Mouse (Mus musculus): ENCODE results near the gene P2rx1. TPM values are rescaled to one million over a fixed set of nuclear protein-coding genes. Genes with fewer than 3 reads are reported as not detected.

The P2rx1 gene
- total and polyA plus RNA-seq, 2 experiments from 2014 or later: 0.16 to 0.55 TPM

GRCm38 (mm10) chr11:73044229-73044755, 45.4 kb downstream of the P2rx1 start:
- Histone ChIP-seq H3K36me3 (ENCODE audit: insufficient read depth, low read length) (peaks cover 16% of the 10 kb centered on the region), H3K9me3 (ENCODE audit: low read length) (no peaks in the 10 kb centered on the region), H3K4me3 (ENCODE audit: low read depth, low read length) (no peak overlapping the region), H3K27me3 (ENCODE audit: insufficient read depth, low read length) (no peaks in the 10 kb centered on the region), H3K4me2 (ENCODE audit: low read depth, low read length, poor library complexity, severe bottlenecking) (no peak overlapping the region), H3K27ac (ENCODE audit: low read depth, low read length) (no peak overlapping the region), H3K4me1 (ENCODE audit: insufficient read depth, low read length) (no peaks in the 10 kb centered on the region; the same call in 1 of the 2 replicates), H3K9ac (replicated peaks; ENCODE audit: low read length, poor library complexity, severe bottlenecking) (no peak overlapping the region)
- no peak for DNase-seq (ENCODE audit: low spot score)
- TF ChIP-seq CTCF (IDR thresholded peaks at IDR 0.05): no peak
- ATAC-seq (ENCODE audit: low FRiP score): no peak
- WGBS: 67% methylated on average over 6 of the region's 6 CpGs

- no peaks in the 10 kb centered on the region for H3K27me3 ChIP-seq (ENCODE audit: insufficient read depth, low read length)
- WGBS: 80% methylated on average over 4 of the region's 4 CpGs
- H3K9ac ChIP-seq (replicated peaks; ENCODE audit: low read length, poor library complexity, severe bottlenecking): no peak overlapping the region
- H3K27ac ChIP-seq (ENCODE audit: low read depth, low read length): no peak overlapping the region
- no peak overlapping the region for H3K4me2 ChIP-seq (ENCODE audit: low read depth, low read length, poor library complexity, severe bottlenecking)
- H3K4me3 ChIP-seq (ENCODE audit: low read depth, low read length): no peak overlapping the region
- ATAC-seq (ENCODE audit: low FRiP score) (no peak), DNase-seq (ENCODE audit: low spot score) (no peak)
- no peaks in the 10 kb centered on the region; the same call in 1 of the 2 replicates for H3K4me1 ChIP-seq (ENCODE audit: insufficient read depth, low read length)
- H3K9me3 ChIP-seq (ENCODE audit: low read length): no peaks in the 10 kb centered on the region
- H3K36me3 ChIP-seq (ENCODE audit: insufficient read depth, low read length): peaks cover 16% of the 10 kb centered on the region
- no peak for TF ChIP-seq CTCF (IDR thresholded peaks at IDR 0.05)
These were observed 45.9 kb downstream of the P2rx1 start for GRCm38 (mm10) chr11:73044789-73045188.

GRCm38 (mm10) chr11:73047542-73047996, 48.7 kb downstream of the P2rx1 start, which contains the start of gene Ncbp3:
Ncbp3 (plus strand) TSS chr11:73047783.
- Histone ChIP-seq H3K36me3 (ENCODE audit: insufficient read depth, low read length) (peaks cover 6% of the 10 kb centered on the region), H3K9me3 (ENCODE audit: low read length) (no peaks in the 10 kb centered on the region), H3K9ac (replicated peaks; ENCODE audit: low read length, poor library complexity, severe bottlenecking) (peak within 1 kb of the TSS; percentile 96), H3K4me1 (ENCODE audit: insufficient read depth, low read length) (no peaks in the 10 kb centered on the region; the same call in 1 of the 2 replicates), H3K27me3 (ENCODE audit: insufficient read depth, low read length) (no peaks in the 10 kb centered on the region), H3K4me3 (ENCODE audit: low read depth, low read length) (peak within 1 kb of the TSS; percentile 97), H3K27ac (ENCODE audit: low read depth, low read length) (peak within 1 kb of the TSS; percentile 86), H3K4me2 (ENCODE audit: low read depth, low read length, poor library complexity, severe bottlenecking) (peak within 1 kb of the TSS; percentile 74)
- DNase-seq (ENCODE audit: low spot score): peak; percentile 98
- WGBS: under 1% methylated on average over 37 of the region's 39 CpGs
- ATAC-seq (ENCODE audit: low FRiP score): peak; percentile 93
- TF ChIP-seq CTCF (IDR thresholded peaks at IDR 0.05): peak; percentile 86

- no peaks in the 10 kb centered on the region; the same call in 1 of the 2 replicates for H3K4me1 ChIP-seq (ENCODE audit: insufficient read depth, low read length)
These were observed 49.4 kb downstream of the P2rx1 start for GRCm38 (mm10) chr11:73048030-73048876.

GRCm38 (mm10) chr11:73049335-73049734, 50.4 kb downstream of the P2rx1 start:
- H3K4me3 ChIP-seq (ENCODE audit: low read depth, low read length): peak overlapping the region; percentile 97; the same call in 1 of the 2 replicates
- peaks cover 16% of the 10 kb centered on the region for H3K36me3 ChIP-seq (ENCODE audit: insufficient read depth, low read length)
- ATAC-seq (ENCODE audit: low FRiP score): no peak
- DNase-seq (ENCODE audit: low spot score): peak; percentile 88
- WGBS: 4% methylated on average over 4 of the region's 4 CpGs
- no peaks in the 10 kb centered on the region; the same call in 1 of the 2 replicates for H3K4me1 ChIP-seq (ENCODE audit: insufficient read depth, low read length)
- H3K27me3 ChIP-seq (ENCODE audit: insufficient read depth, low read length): no peaks in the 10 kb centered on the region
- H3K9ac ChIP-seq (replicated peaks; ENCODE audit: low read length, poor library complexity, severe bottlenecking): no peak overlapping the region
- peak overlapping the region; percentile 74 for H3K4me2 ChIP-seq (ENCODE audit: low read depth, low read length, poor library complexity, severe bottlenecking)
- no peak overlapping the region for H3K27ac ChIP-seq (ENCODE audit: low read depth, low read length)
- TF ChIP-seq CTCF (IDR thresholded peaks at IDR 0.05): peak; percentile 94
- H3K9me3 ChIP-seq (ENCODE audit: low read length): no peaks in the 10 kb centered on the region

More at GRCm38 (mm10) chr11:73048030-73048876, 49.4 kb downstream of the P2rx1 start:
- Histone ChIP-seq H3K27me3 (ENCODE audit: insufficient read depth, low read length) (no peaks in the 10 kb centered on the region), H3K36me3 (ENCODE audit: insufficient read depth, low read length) (peaks cover 6% of the 10 kb centered on the region), H3K4me2 (ENCODE audit: low read depth, low read length, poor library complexity, severe bottlenecking) (peak overlapping the region; percentile 74), H3K27ac (ENCODE audit: low read depth, low read length) (peak overlapping the region; percentile 86), H3K9me3 (ENCODE audit: low read length) (no peaks in the 10 kb centered on the region), H3K9ac (replicated peaks; ENCODE audit: low read length, poor library complexity, severe bottlenecking) (peak overlapping the region; percentile 96), H3K4me3 (ENCODE audit: low read depth, low read length) (peak overlapping the region; percentile 97)
- no peak for TF ChIP-seq CTCF (IDR thresholded peaks at IDR 0.05)
- ATAC-seq (ENCODE audit: low FRiP score) (peak; percentile 65), DNase-seq (ENCODE audit: low spot score) (peak; percentile 25)
- WGBS: 1% methylated on average over 52 of the region's 55 CpGs

GRCm38 (mm10) chr11:73052795-73053194, 53.9 kb downstream of the P2rx1 start:
- peaks cover 37% of the 10 kb centered on the region for H3K36me3 ChIP-seq (ENCODE audit: insufficient read depth, low read length)
- DNase-seq (ENCODE audit: low spot score): no peak
- H3K4me2 ChIP-seq (ENCODE audit: low read depth, low read length, poor library complexity, severe bottlenecking): no peak overlapping the region
- H3K27me3 ChIP-seq (ENCODE audit: insufficient read depth, low read length): no peaks in the 10 kb centered on the region
- no peak overlapping the region for H3K9ac ChIP-seq (replicated peaks; ENCODE audit: low read length, poor library complexity, severe bottlenecking)
- no peaks in the 10 kb centered on the region for H3K9me3 ChIP-seq (ENCODE audit: low read length)
- no peak for ATAC-seq (ENCODE audit: low FRiP score)
- no peak overlapping the region for H3K27ac ChIP-seq (ENCODE audit: low read depth, low read length)
- H3K4me1 ChIP-seq (ENCODE audit: insufficient read depth, low read length): no peaks in the 10 kb centered on the region; the same call in 1 of the 2 replicates
- no peak for TF ChIP-seq CTCF (IDR thresholded peaks at IDR 0.05)
- H3K4me3 ChIP-seq (ENCODE audit: low read depth, low read length): no peak overlapping the region
- WGBS: 97% methylated on average over 1 of the region's 1 CpGs
